Mouse (Mus musculus) liver, adult (tissue): Measurements from ENCODE around the gene Asb13.

ENCODE experiments used
- GATA4 ChIP-seq: IDR thresholded peaks from 2 replicates; pipeline ENCODE4 v1.6.1; 2014; ENCODE audit warnings: mild to moderate bottlenecking, low read length; ENCODE audit not compliant: insufficient replicate concordance

Gene Asb13

GRCm38 (mm10) chr13:3696977-3697735 lies 63.3 kb downstream of the Asb13 start:
- TF ChIP-seq GATA4, result no peak

- TF ChIP-seq GATA4, result no peak
These were observed 66.9 kb downstream of the Asb13 start for GRCm38 (mm10) chr13:3700752-3701151.
